Mouse (Mus musculus) heart, postnatal 14 days (tissue): Measurements from ENCODE around the gene Gtf2a1. TPM values are rescaled to one million over a fixed set of nuclear protein-coding genes. Genes with fewer than 3 reads are reported as not detected.
"Not testable (repeated sequence)": the region's sequence is repeated elsewhere in the genome, so short reads cannot be mapped to it uniquely, and the experiment has no call there.

Experiments used
- DNase-seq, 2 experiments: peaks; one replicate each; pipeline ENCODE4 v3.0.0; 2021 to 2022
- intact Hi-C: fragments of 180-260 bp; cut with DNase I; formaldehyde crosslinking; loops from one replicate; pipeline ENCODE4 v1.15.1; 2025
- total RNA-seq, 2 experiments: library from RNA; stranded (reverse); gene quantifications; 2 replicates each; pipeline ENCODE4 v1.2.3; 2021

Gtf2a1 gene
- total RNA-seq, 2 experiments from 2014 or later = 21.5 to 23.8 TPM

GRCm38 (mm10) chr12:91582362-91583002 lies 7.8 kb downstream of the Gtf2a1 start:
- no peak for DNase-seq
- intact Hi-C loops = no loop called here

- intact Hi-C loops = no loop called here
- no peak for DNase-seq
Observed at GRCm38 (mm10) chr12:91581204-91582070, 8.8 kb downstream of the Gtf2a1 start.

GRCm38 (mm10) chr12:91579665-91580064 lies 10.6 kb downstream of the Gtf2a1 start:
- intact Hi-C loops = no loop called here
- no peak for DNase-seq

GRCm38 (mm10) chr12:91571708-91572107 lies 18.6 kb downstream of the Gtf2a1 start:
- intact Hi-C loops = no loop called here
- no peak for DNase-seq

- no peak for DNase-seq
- intact Hi-C loops = no loop called here
Observed at GRCm38 (mm10) chr12:91569255-91569654, 21.0 kb downstream of the Gtf2a1 start.

- intact Hi-C loops = no loop called here
- no peak for DNase-seq
Observed at GRCm38 (mm10) chr12:91567145-91567544, 23.1 kb downstream of the Gtf2a1 start.

- DNase-seq, intact Hi-C loops: not testable (repeated sequence)
Observed at GRCm38 (mm10) chr12:91558152-91558551, 32.1 kb downstream of the Gtf2a1 start.

- DNase-seq, intact Hi-C loops: not testable (repeated sequence)
Observed at GRCm38 (mm10) chr12:91557358-91558005, 32.8 kb downstream of the Gtf2a1 start.

GRCm38 (mm10) chr12:91551773-91552526 lies 38.3 kb downstream of the Gtf2a1 start:
- intact Hi-C loops = no loop called here
- DNase-seq = peak; percentile 64 to 65

GRCm38 (mm10) chr12:91549471-91549870 lies 40.8 kb downstream of the Gtf2a1 start:
- intact Hi-C loops = no loop called here
- DNase-seq = no peak

GRCm38 (mm10) chr12:91540202-91540601 lies 50.1 kb downstream of the Gtf2a1 start:
- no peak for DNase-seq
- intact Hi-C loops = no loop called here

GRCm38 (mm10) chr12:91534514-91534913 lies 55.8 kb downstream of the Gtf2a1 start:
- intact Hi-C loops = no loop called here
- no peak for DNase-seq

GRCm38 (mm10) chr12:91523626-91524025 lies 66.7 kb downstream of the Gtf2a1 start:
- intact Hi-C loops = no loop called here

GRCm38 (mm10) chr12:91517808-91518207 lies 72.5 kb downstream of the Gtf2a1 start:
- intact Hi-C loops = no loop called here
- no peak for DNase-seq

More at GRCm38 (mm10) chr12:91523626-91524025, 66.7 kb downstream of the Gtf2a1 start:
- no peak for DNase-seq

- intact Hi-C loops = no loop called here
- no peak for DNase-seq
Observed at GRCm38 (mm10) chr12:91513980-91514379, 76.3 kb downstream of the Gtf2a1 start.

- intact Hi-C loops = no loop called here
- no peak for DNase-seq
Observed at GRCm38 (mm10) chr12:91511766-91512165, 78.5 kb downstream of the Gtf2a1 start.
